8 mouse cellular contexts compared by ENCODE assay signal in the genomic region with DNA sequence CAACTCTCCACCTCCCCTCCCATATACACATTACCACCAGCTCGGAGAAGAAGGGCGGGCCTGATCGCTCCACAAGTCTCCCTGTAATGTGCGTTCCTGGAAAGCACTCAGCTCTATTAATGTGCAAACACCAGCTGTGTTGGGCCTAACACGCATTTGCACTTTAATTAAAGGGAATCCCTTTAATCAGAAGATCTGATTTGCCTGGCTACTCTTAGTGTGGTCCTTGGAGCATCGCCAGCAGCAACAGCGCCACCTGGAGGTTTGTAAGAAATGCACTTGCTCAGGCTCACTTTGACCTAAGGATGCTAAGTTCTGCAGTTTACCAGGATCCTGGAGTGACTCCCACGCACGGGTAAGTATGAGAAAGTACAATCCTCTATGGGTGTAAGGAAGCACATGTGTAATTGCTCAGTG.
A peak's percentile ranks its signal among the peaks of the same experiment; 100 is the strongest.
DNase-seq lines count a peak whose midpoint lies in the region; ATAC-seq and TF ChIP-seq lines count a peak whose summit lies in the region.

No protein-coding gene starts in this region.

- 17% methylated on average over 9 of the region's 9 CpGs for WGBS in heart, adult 2 months
- WGBS in embryonic facial prominence, embryonic 11.5 days, result 11% methylated on average over 9 of the region's 9 CpGs
- 11% methylated on average over 9 of the region's 9 CpGs for WGBS in hindbrain, embryonic 10.5 days
- WGBS in midbrain, embryonic 14.5 days, result 9% methylated on average over 9 of the region's 9 CpGs

- H3K27ac ChIP-seq in heart, adult 2 months, result no peak overlapping the region
- H3K27ac ChIP-seq in embryonic facial prominence, embryonic 11.5 days (replicated peaks; ENCODE audit: low read depth, low read length), result no peak overlapping the region
- no peak overlapping the region for H3K27ac ChIP-seq in hindbrain, embryonic 10.5 days
- H3K27ac ChIP-seq in midbrain, embryonic 14.5 days (replicated peaks; ENCODE audit: low read depth, low read length), result no peak overlapping the region

- H3K4me3 ChIP-seq in heart, adult 2 months, result no peak overlapping the region
- no peak overlapping the region for H3K4me3 ChIP-seq in embryonic facial prominence, embryonic 11.5 days (ENCODE audit: low read depth, low read length)
- peak overlapping the region; percentile 32; the same call in 1 of the 2 replicates for H3K4me3 ChIP-seq in hindbrain, embryonic 10.5 days
- no peak overlapping the region for H3K4me3 ChIP-seq in midbrain, embryonic 14.5 days (replicated peaks; ENCODE audit: low read depth, low read length)

- peak; percentile 75 for TF ChIP-seq CTCF in heart, adult 2 months (IDR thresholded peaks at IDR 0.05)

- no peaks in the 10 kb centered on the region for H3K36me3 ChIP-seq in heart, adult 2 months (ENCODE audit: control insufficient read depth, insufficient read depth, low read length)
- H3K36me3 ChIP-seq in embryonic facial prominence, embryonic 11.5 days (replicated peaks; ENCODE audit: control insufficient read depth, insufficient read depth, low read depth, low read length), result no peaks in the 10 kb centered on the region
- no peaks in the 10 kb centered on the region for H3K36me3 ChIP-seq in hindbrain, embryonic 10.5 days
- no peaks in the 10 kb centered on the region for H3K36me3 ChIP-seq in midbrain, embryonic 14.5 days (ENCODE audit: control insufficient read depth, insufficient read depth, low read length)

- intact Hi-C loops in heart, adult 2 months (cut with DNase I), result loop anchor here (2.0 kb wide), 1 partner anchor 30 kb away; no protein-coding TSS in a partner anchor

- H3K4me2 ChIP-seq in embryonic facial prominence, embryonic 11.5 days (ENCODE audit: low read depth, low read length), result no peak overlapping the region
- H3K4me2 ChIP-seq in midbrain, embryonic 14.5 days (ENCODE audit: low read length), result peak overlapping the region; percentile 18

- no peak for TF ChIP-seq POLR2A in heart, adult 2 months (IDR thresholded peaks at IDR 0.05; ENCODE audit: insufficient read depth, low read depth, low read length)

- ATAC-seq in embryonic facial prominence, embryonic 11.5 days (replicated peaks; ENCODE audit: insufficient number of reproducible peaks, low FRiP score, low TSS enrichment, low read depth), result peak; percentile 48; the same call in 1 of the 2 replicates
- peak; percentile 43; the same call in 1 of the 2 replicates for ATAC-seq in midbrain, embryonic 14.5 days (ENCODE audit: low FRiP score, low TSS enrichment)

- H3K9ac ChIP-seq in heart, adult 2 months (ENCODE audit: low read depth, low read length), result no peak overlapping the region
- no peak overlapping the region for H3K9ac ChIP-seq in embryonic facial prominence, embryonic 11.5 days (replicated peaks; ENCODE audit: low read length)
- H3K9ac ChIP-seq in midbrain, embryonic 14.5 days (replicated peaks; ENCODE audit: low read length), result no peak overlapping the region

- TF ChIP-seq EP300 in heart, adult 2 months (IDR thresholded peaks at IDR 0.05; ENCODE audit: insufficient read depth, low read depth, low read length), result no peak

- DNase-seq in heart, adult 2 months, result peak; percentile 12 to 33
- no peak for DNase-seq in heart, adult 11 months
- peak; percentile 76 for DNase-seq in adrenal gland, postnatal 14 days
- DNase-seq in embryonic facial prominence, embryonic 11.5 days (ENCODE audit: low spot score), result peak; percentile 75
- peak; percentile 66 for DNase-seq in hindbrain, embryonic 10.5 days (ENCODE audit: low spot score)
- peak; percentile 5 for DNase-seq in left cerebral cortex, adult 11 months (ENCODE audit: low spot score)
- peak; percentile 85 for DNase-seq in midbrain, embryonic 14.5 days
- DNase-seq in telencephalon, adult 2 months (ENCODE audit: low read depth, low spot score), result peak; percentile 15

- no peaks in the 10 kb centered on the region for H3K9me3 ChIP-seq in embryonic facial prominence, embryonic 11.5 days (replicated peaks; ENCODE audit: control insufficient read depth, low read length)
- no peaks in the 10 kb centered on the region for H3K9me3 ChIP-seq in hindbrain, embryonic 10.5 days
- H3K9me3 ChIP-seq in midbrain, embryonic 14.5 days (ENCODE audit: control insufficient read depth, low read length), result no peaks in the 10 kb centered on the region

- no peaks in the 10 kb centered on the region for H3K79me2 ChIP-seq in heart, adult 2 months (replicated peaks; ENCODE audit: control insufficient read depth, insufficient read depth, low read length)

- H3K27me3 ChIP-seq in heart, adult 2 months (ENCODE audit: control insufficient read depth, insufficient read depth, low read length), result no peaks in the 10 kb centered on the region
- H3K27me3 ChIP-seq in embryonic facial prominence, embryonic 11.5 days (ENCODE audit: control insufficient read depth, insufficient read depth, low read length), result no peaks in the 10 kb centered on the region
- H3K27me3 ChIP-seq in hindbrain, embryonic 10.5 days (ENCODE audit: insufficient read depth, poor library complexity, severe bottlenecking), result peaks cover 24% of the 10 kb centered on the region
- 0 out of 2 replicates have a peak, but pooled peaks cover 3% of the 10 kb centered on the region for H3K27me3 ChIP-seq in midbrain, embryonic 14.5 days (ENCODE audit: control insufficient read depth, insufficient read depth, low read length)

- H3K4me1 ChIP-seq in heart, adult 2 months (ENCODE audit: control insufficient read depth, insufficient read depth, low read length), result no peaks in the 10 kb centered on the region
- H3K4me1 ChIP-seq in embryonic facial prominence, embryonic 11.5 days (ENCODE audit: control insufficient read depth, insufficient read depth, low read length), result no peaks in the 10 kb centered on the region
- 0 out of 2 replicates have a peak, but pooled peaks cover 3% of the 10 kb centered on the region for H3K4me1 ChIP-seq in hindbrain, embryonic 10.5 days (replicated peaks)
- no peaks in the 10 kb centered on the region for H3K4me1 ChIP-seq in midbrain, embryonic 14.5 days (ENCODE audit: control insufficient read depth, insufficient read depth, low read length)
